Mouse (Mus musculus) lung, adult 2 months (tissue): Measurements from ENCODE around the gene Pfn1. TPM values are rescaled to one million over a fixed set of nuclear protein-coding genes. Genes with fewer than 3 reads are reported as not detected.

ENCODE experiments used
- DNase-seq: peaks from one replicate; pipeline ENCODE4 v3.0.0; 2022
- H3K4me1 ChIP-seq: fragments of 200-500 bp; 2 replicates; pipeline ENCODE4 v1.6.1; 2011; ENCODE audit warnings: low read length; ENCODE audit not compliant: control insufficient read depth, insufficient read depth
- H3K4me3 ChIP-seq: fragments of 200-500 bp; replicated peaks from 2 replicates; pipeline ENCODE3; 2011; ENCODE audit warnings: low read depth, mild to moderate bottlenecking, control low read depth, low read length; ENCODE audit errors: extremely low read depth
- CTCF ChIP-seq: fragments of 200-500 bp; IDR thresholded peaks from 2 replicates; pipeline ENCODE4 v1.5.1; 2011; ENCODE audit warnings: mild to moderate bottlenecking, low read length, control low read depth; ENCODE audit not compliant: insufficient read depth
- POLR2A ChIP-seq: fragments of 200-500 bp; IDR thresholded peaks from 2 replicates; pipeline ENCODE4 v1.6.1; 2011; ENCODE audit warnings: low read depth, mild to moderate bottlenecking, control low read depth, low read length, borderline replicate concordance; ENCODE audit errors: extremely low read depth
- WGBS: fragments of 180-500 bp; shearing (Covaris S2); methylation state at CpG from one replicate; pipeline ENCODE4 v1.1.7; 2018; 5-methylcytosine and 5-hydroxymethylcytosine counted together
- polyA plus RNA-seq: library from polyadenylated mRNA; depleted of rRNA; stranded (reverse); fragments of >200 nt; gene quantifications from 2 replicates; pipeline ENCODE4 v1.2.3, GENCODE M21; 2012; rRNA removed

The Pfn1 gene
- polyA plus RNA-seq, 1 experiment = 933 TPM

GRCm38 (mm10) chr11:70608381-70609066, 45.9 kb downstream of the Pfn1 start:
- TF ChIP-seq CTCF (peak; percentile 30; the same call in 1 of the 2 replicates), POLR2A (no peak)
- Histone ChIP-seq H3K4me3 (no peak overlapping the region), H3K4me1 (no peaks in the 10 kb centered on the region)
- 90% methylated on average over 26 of the region's 26 CpGs for WGBS
- DNase-seq = no peak

GRCm38 (mm10) chr11:70607611-70608010, 46.8 kb downstream of the Pfn1 start:
- Histone ChIP-seq H3K4me1 (no peaks in the 10 kb centered on the region), H3K4me3 (no peak overlapping the region)
- no peak for TF ChIP-seq CTCF
- no peak for TF ChIP-seq POLR2A
- DNase-seq = no peak
- WGBS = 82% methylated on average over 9 of the region's 9 CpGs

DNA sequence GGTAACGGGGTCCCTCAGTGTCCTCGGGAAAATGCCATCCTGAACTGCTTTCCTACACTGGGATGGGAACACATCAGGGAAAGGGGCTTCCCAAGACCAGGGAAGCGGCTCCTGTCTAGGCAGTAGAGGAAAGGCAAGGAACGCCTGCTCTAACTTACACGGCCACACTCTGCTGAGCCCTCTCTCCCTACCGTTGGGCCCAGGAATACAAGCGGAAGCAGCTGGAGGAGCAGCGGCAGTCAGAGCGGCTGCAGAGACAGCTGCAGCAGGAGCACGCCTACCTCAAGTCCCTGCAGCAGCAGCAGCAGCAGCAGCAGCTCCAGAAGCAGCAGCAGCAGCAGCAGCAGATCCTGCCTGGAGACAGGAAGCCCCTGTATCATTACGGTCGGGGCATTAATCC, 47.7 kb downstream of the Pfn1 start:
- DNase-seq = no peak
- no peak overlapping the region for H3K4me3 ChIP-seq
- H3K4me1 ChIP-seq = no peaks in the 10 kb centered on the region
- 84% methylated on average over 12 of the region's 12 CpGs for WGBS
- TF ChIP-seq POLR2A (no peak), CTCF (no peak)

DNA sequence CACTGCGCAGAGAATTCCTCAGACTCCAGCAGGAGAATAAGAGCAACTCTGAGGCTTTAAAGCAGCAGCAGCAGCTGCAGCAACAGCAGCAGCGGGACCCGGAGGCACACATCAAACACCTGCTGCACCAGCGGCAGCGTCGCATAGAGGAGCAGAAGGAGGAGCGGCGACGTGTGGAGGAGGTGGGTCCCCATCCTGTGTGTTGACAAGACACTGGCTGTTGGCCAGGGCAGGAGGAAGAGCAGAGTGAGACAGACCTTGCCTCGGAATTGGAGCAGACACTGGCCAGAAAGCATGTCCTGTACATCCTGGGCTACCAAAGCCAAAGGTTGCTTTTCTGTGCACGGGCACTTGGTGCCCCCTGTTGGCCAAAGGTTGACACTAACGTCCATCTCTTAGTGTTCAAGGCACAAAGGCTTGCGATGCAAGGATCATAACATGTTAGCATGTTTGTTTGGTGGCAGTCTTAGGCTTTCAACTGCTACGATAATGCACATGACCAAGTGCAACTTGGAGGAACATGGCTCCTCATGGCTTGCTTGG, 49.3 kb downstream of the Pfn1 start:
- WGBS = 58% methylated on average over 14 of the region's 14 CpGs
- no peak overlapping the region for H3K4me3 ChIP-seq
- TF ChIP-seq POLR2A (no peak), CTCF (peak; percentile 98)

More for the DNA sequence above, 49.3 kb downstream of the Pfn1 start:
- H3K4me1 ChIP-seq = no peaks in the 10 kb centered on the region
- DNase-seq = peak; percentile 77

Other genes starting within 250 kb of the Pfn1 start
- gene Pelp1, start 244.6 kb downstream of the Pfn1 start, polyA plus RNA-seq = 15.9 and 17.4 TPM in 2 replicates
- gene Arrb2, start 222.0 kb downstream of the Pfn1 start, polyA plus RNA-seq = 48.2 and 80.2 TPM in 2 replicates
- 21.6 and 26.9 TPM in 2 replicates for gene Med11, start 202.7 kb downstream of the Pfn1 start, polyA plus RNA-seq
- gene Zmynd15, start 195.2 kb downstream of the Pfn1 start, polyA plus RNA-seq = 8.7 and 12.3 TPM in 2 replicates
- gene Cxcl16, start 194.7 kb downstream of the Pfn1 start, polyA plus RNA-seq = 67.2 and 74.6 TPM in 2 replicates
- 0.50 and 1.00 TPM in 2 replicates for gene Tm4sf5, start 149.4 kb downstream of the Pfn1 start, polyA plus RNA-seq
- gene Vmo1, start 140.0 kb downstream of the Pfn1 start, polyA plus RNA-seq = 0.20 and 0.26 TPM in 2 replicates
- gene Gltpd2, start 135.4 kb downstream of the Pfn1 start, polyA plus RNA-seq = 0.12 and 0.34 TPM in 2 replicates
- 202 and 264 TPM in 2 replicates for gene Psmb6, start 129.3 kb downstream of the Pfn1 start, polyA plus RNA-seq
- not detected in 2 replicates for gene Gm40193, start 121.7 kb downstream of the Pfn1 start, polyA plus RNA-seq
- 32.4 and 47.2 TPM in 2 replicates for gene Pld2, start 114.6 kb downstream of the Pfn1 start, polyA plus RNA-seq
- 119 and 120 TPM in 2 replicates for gene Mink1, start 91.8 kb downstream of the Pfn1 start, polyA plus RNA-seq
- 0.16 TPM in 1 of 2 replicates, not detected in the other for gene 4930544D05Rik, start 38.8 kb downstream of the Pfn1 start, polyA plus RNA-seq
- 0.41 and 0.91 TPM in 2 replicates for gene Chrne, start 35.4 kb downstream of the Pfn1 start, polyA plus RNA-seq
- 0.70 and 1.7 TPM in 2 replicates for gene Gp1ba, start 15.5 kb downstream of the Pfn1 start, polyA plus RNA-seq
- gene Rnf167, start 7.4 kb downstream of the Pfn1 start, polyA plus RNA-seq = 116 and 146 TPM in 2 replicates
- 83.6 and 113 TPM in 2 replicates for gene Slc25a11, start 7.2 kb downstream of the Pfn1 start, polyA plus RNA-seq
- 19.6 and 97.3 TPM in 2 replicates for gene Eno3, start 2.6 kb upstream of the Pfn1 start, polyA plus RNA-seq
- 24.7 and 39.0 TPM in 2 replicates for gene Spag7, start 14.8 kb upstream of the Pfn1 start, polyA plus RNA-seq
- 33.1 and 35.7 TPM in 2 replicates for gene Camta2, start 33.5 kb upstream of the Pfn1 start, polyA plus RNA-seq
- 1.6 and 2.0 TPM in 2 replicates for gene Inca1, start 45.5 kb upstream of the Pfn1 start, polyA plus RNA-seq
- gene Kif1c, start 45.9 kb upstream of the Pfn1 start, polyA plus RNA-seq = 78.2 and 103 TPM in 2 replicates
- 1.4 and 2.3 TPM in 2 replicates for gene Zfp3, start 109.6 kb upstream of the Pfn1 start, polyA plus RNA-seq
- gene Scimp, start 157.9 kb upstream of the Pfn1 start, polyA plus RNA-seq = 2.6 and 3.5 TPM in 2 replicates
- 3.4 TPM in 2 replicates for gene Rabep1, start 190.1 kb upstream of the Pfn1 start, polyA plus RNA-seq